Mouse (Mus musculus): ENCODE measurements at regions not wholly inside any gene's neighbourhood (a gene's known extent, or its start where the extent isn't known, plus 50 kb on each side); places are given as distances from the start of the nearest gene placed in this dataset.

- ATAC-seq (ENCODE audit: low TSS enrichment): no peak
These were observed 72.2 kb upstream of the Boc start for GRCm38 (mm10) chr16:44630861-44631260.

DNA sequence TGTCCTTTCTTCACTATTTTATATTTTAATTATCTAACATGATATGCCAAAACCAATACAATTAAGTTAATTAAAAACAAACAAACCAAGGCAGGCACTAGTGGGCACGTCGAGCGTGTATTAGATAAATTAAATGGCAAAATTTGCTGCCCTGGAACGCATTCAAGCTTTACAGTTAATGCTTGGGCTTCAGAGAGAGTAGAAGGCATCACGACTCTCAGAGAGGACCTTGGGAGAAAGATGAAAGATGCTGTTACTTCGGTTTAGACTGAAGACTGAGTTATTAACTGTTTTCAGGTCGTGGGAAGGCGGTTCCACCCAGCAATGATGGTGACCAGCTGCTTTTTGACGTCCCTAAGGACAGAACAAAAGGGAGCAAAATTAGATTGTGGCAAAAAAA is 71.7 kb upstream of the Boc start:
- no peak for ATAC-seq (ENCODE audit: low TSS enrichment)

DNA sequence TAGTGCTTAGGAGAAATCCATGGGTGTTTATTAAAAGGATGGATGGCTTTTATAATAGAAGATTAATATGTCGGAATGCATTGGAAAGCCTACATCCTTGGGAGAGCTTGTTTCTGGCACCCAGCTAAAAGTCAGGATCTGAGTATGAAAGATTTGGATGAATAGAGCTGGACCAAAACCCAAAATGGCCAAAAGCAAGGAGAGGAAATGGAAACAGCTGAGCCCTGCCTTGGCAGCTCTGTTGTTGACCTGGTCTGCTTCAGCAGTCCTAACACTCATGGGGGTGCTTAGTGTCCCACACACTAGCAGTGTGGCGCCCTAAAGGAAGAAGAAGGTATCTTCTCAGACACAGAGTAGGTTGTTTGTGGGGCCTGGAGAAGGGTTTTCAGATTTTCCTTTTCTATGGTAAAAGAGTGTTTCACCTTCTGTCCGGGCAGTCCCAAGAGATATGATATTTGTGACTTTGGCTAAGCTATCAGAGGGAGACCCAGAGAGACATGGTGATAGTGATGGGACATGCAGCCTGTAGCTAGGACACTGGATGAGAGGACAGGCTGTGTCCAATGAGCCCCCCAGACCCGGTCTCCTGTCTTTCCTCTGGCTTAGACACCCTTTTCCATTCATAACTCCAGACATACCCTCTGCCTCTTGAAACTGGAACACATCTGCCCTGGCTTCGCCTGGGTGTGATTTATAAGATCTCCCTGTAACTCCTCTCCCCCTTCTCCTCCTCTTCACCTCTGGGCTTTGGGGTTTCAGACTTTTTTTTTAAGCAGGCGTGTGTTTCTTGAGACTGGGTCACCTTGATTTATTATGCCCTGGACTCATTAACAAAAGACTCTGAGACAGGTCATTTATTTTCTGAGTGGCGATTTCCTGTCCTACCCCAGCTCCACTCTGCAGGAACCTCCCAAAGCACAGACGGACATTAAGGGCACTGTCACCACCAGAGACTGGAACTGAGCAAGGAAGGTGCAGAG is 70.9 kb upstream of the Boc start:
- no peak for ATAC-seq (ENCODE audit: low TSS enrichment)

GRCm38 (mm10) chr16:44625871-44626293 is 67.2 kb upstream of the Boc start:
- ATAC-seq (ENCODE audit: low TSS enrichment): no peak

- ATAC-seq (ENCODE audit: low TSS enrichment): no peak
These were observed 66.5 kb upstream of the Boc start for GRCm38 (mm10) chr16:44625108-44625616.

GRCm38 (mm10) chr16:44621573-44621972 is 62.9 kb upstream of the Boc start:
- no peak for ATAC-seq (ENCODE audit: low TSS enrichment)

DNA sequence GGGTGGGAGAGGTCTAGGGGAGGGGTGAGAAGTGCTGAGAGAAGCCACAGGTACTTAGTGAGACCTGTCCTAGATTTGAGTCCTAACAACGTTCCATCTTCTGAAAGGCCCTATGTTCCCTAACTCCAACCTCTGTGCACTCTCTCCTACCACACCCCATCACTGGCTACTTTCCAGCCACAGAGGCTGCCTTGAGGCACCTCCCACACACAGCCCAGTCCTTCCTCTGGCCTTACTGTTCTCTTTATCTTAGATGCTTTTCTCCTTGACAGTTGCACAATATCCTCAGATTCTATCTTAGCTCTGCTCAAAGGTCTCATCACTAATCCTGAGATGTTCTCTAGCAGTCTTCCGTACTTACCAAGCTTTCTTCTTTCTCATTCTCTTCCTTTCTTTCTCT is 61.8 kb upstream of the Boc start:
- no peak for ATAC-seq (ENCODE audit: low TSS enrichment)

GRCm38 (mm10) chr16:44619476-44620103 is 60.9 kb upstream of the Boc start:
- peak; percentile 64 for ATAC-seq (ENCODE audit: low TSS enrichment)

GRCm38 (mm10) chr16:44617041-44617440 is 58.3 kb upstream of the Boc start:
- ATAC-seq (ENCODE audit: low TSS enrichment): no peak

- 0 out of 2 replicates have a peak, but pooled peaks have one; percentile 3 for ATAC-seq (ENCODE audit: low TSS enrichment)
These were observed 57.7 kb upstream of the Boc start for GRCm38 (mm10) chr16:44616376-44616775.

- no peak for ATAC-seq (ENCODE audit: low TSS enrichment)
These were observed 57.1 kb upstream of the Boc start for GRCm38 (mm10) chr16:44615878-44616206.

DNA sequence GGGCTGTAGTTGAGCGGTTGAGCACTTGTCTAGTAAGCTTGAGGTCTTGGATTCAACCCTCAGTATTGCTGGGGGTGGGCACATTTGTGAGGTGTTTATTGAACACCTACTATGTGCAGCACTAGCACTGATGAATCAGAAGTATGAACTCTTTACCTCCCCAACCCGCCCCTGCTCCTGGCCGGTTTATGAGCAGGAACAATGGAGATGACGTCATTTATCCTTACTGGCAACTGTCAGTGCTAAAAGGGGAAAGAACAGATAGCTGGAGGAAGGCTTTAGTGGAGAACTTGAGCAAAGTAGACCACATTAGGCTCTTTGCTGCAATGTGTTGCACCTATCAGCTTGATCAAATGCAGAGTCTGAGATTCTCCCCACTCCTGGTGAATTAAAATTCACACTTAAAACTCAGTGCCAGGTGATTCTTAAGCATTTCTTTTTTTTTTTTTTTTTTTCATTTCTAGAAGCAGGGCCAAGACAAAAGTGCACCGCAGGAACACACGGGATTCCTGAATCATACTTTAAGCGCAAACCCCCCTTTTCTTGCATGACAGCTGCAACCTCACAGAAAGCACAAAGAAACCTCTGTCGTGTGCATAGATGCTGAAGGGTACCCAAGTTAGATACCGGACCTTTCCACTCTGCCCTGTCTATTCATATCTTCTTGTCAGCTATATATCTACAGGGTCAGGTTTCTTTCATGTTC is 56.6 kb upstream of the Boc start:
- no peak for ATAC-seq (ENCODE audit: low TSS enrichment)

DNA sequence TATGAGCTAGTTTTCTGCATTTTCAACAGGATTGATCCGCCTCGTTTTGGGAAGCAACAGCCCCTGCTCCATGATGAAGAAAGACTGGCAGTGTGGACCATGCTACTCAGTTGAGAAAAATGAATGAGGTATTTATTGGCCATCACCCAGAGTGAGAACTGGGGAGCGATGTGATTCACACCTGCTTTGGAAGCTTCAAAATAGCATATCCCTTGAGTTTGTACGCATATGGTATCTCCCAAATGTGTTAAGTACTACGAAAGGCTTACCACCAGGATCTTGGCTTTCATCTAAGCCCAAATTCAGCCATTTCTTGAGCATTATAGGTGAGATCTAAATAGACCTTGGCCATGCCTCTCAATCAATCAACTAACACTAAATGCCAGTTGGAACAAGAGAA is 55.5 kb upstream of the Boc start:
- ATAC-seq (ENCODE audit: low TSS enrichment): no peak

GRCm38 (mm10) chr16:44612676-44613075 is 54.0 kb upstream of the Boc start:
- ATAC-seq (ENCODE audit: low TSS enrichment): peak; percentile 68

GRCm38 (mm10) chr16:44611525-44611924 is 52.8 kb upstream of the Boc start:
- ATAC-seq (ENCODE audit: low TSS enrichment): peak; percentile 61

- no peak for ATAC-seq (ENCODE audit: low TSS enrichment)
These were observed 49.9 kb upstream of the Boc start for GRCm38 (mm10) chr16:44608586-44608985.
